Mouse (Mus musculus) right cerebral cortex, adult 18-20 months (tissue): ENCODE measurements around the gene Calm1.
"Not testable (repeated sequence)": the region's sequence is repeated elsewhere in the genome, so short reads cannot be mapped to it uniquely, and the experiment has no call there.

Experiments
- DNase-seq: peaks from one replicate; pipeline ENCODE4 v3.0.0; 2022; ENCODE audit warnings: mixed read lengths

The Calm1 gene

GRCm38 (mm10) chr12:100198967-100199660, at the start of gene Calm1:
Gene Calm1, plus strand, starts transcription at chr12:100199435.
- peak; percentile 93 for DNase-seq

- DNase-seq = peak; percentile 64
Observed at GRCm38 (mm10) chr12:100152466-100152865, 46.8 kb upstream of the Calm1 start.

GRCm38 (mm10) chr12:100159261-100159975, 39.8 kb upstream of the Calm1 start, which contains the start of gene Nrde2:
Gene Nrde2, minus strand, starts transcription at chr12:100159653.
- DNase-seq = peak; percentile 94

- no peak for DNase-seq
Observed at GRCm38 (mm10) chr12:100164991-100165500, 34.2 kb upstream of the Calm1 start.

- peak; percentile 60 for DNase-seq
Observed at GRCm38 (mm10) chr12:100166177-100166576, 33.1 kb upstream of the Calm1 start.

GRCm38 (mm10) chr12:100166939-100167338, 32.3 kb upstream of the Calm1 start:
- peak; percentile 16 for DNase-seq

GRCm38 (mm10) chr12:100167502-100167901, 31.7 kb upstream of the Calm1 start:
- no peak for DNase-seq

GRCm38 (mm10) chr12:100167931-100168871, 31.0 kb upstream of the Calm1 start:
- no peak for DNase-seq

- DNase-seq = no peak
Observed at GRCm38 (mm10) chr12:100172481-100172880, 26.8 kb upstream of the Calm1 start.

- DNase-seq = no peak
Observed at GRCm38 (mm10) chr12:100176469-100177056, 22.7 kb upstream of the Calm1 start.

GRCm38 (mm10) chr12:100178898-100179440, 20.3 kb upstream of the Calm1 start:
- DNase-seq = no peak

GRCm38 (mm10) chr12:100180802-100181201, 18.4 kb upstream of the Calm1 start:
- DNase-seq = no peak

- DNase-seq = no peak
Observed at GRCm38 (mm10) chr12:100182676-100183075, 16.6 kb upstream of the Calm1 start.

- no peak for DNase-seq
Observed at GRCm38 (mm10) chr12:100183970-100184369, 15.3 kb upstream of the Calm1 start.

GRCm38 (mm10) chr12:100184976-100185375, 14.3 kb upstream of the Calm1 start:
- not testable (repeated sequence) for DNase-seq

- no peak for DNase-seq
Observed at GRCm38 (mm10) chr12:100185897-100186296, 13.3 kb upstream of the Calm1 start.

GRCm38 (mm10) chr12:100186376-100186775, 12.9 kb upstream of the Calm1 start:
- DNase-seq = no peak

GRCm38 (mm10) chr12:100187013-100187755, 12.1 kb upstream of the Calm1 start:
- DNase-seq = peak; percentile 100

GRCm38 (mm10) chr12:100187756-100188430, 11.3 kb upstream of the Calm1 start:
- DNase-seq = no peak

GRCm38 (mm10) chr12:100190802-100191201, 8.4 kb upstream of the Calm1 start:
- no peak for DNase-seq

GRCm38 (mm10) chr12:100194181-100194580, 5.1 kb upstream of the Calm1 start:
- DNase-seq = no peak
